Mouse (Mus musculus) forebrain, embryonic 16.5 days (tissue): ENCODE data around the gene Ccdc85b. TPM values are rescaled to one million over a fixed set of nuclear protein-coding genes. Genes with fewer than 3 reads are reported as not detected.
A peak's percentile ranks its signal among the peaks of the same experiment; 100 is the strongest.
"Not testable (repeated sequence)": the region's sequence is repeated elsewhere in the genome, so short reads cannot be mapped to it uniquely, and the experiment has no call there.

Experiments used
- ATAC-seq: fragments of 200-750 bp; cut with Nextera tagmentation; 2 replicates; pipeline ENCODE4 v1.8.0; 2017; ENCODE audit warnings: mild to moderate bottlenecking, moderate library complexity
- H3K27ac ChIP-seq: fragments of 300-500 bp; sonication (generic); 2 replicates; pipeline ENCODE4 v1.5.1; 2014; ENCODE audit warnings: low read length, control low read depth
- H3K27me3 ChIP-seq: fragments of 300-500 bp; sonication (generic); replicated peaks from 2 replicates; pipeline ENCODE4 v1.6.1; 2014; ENCODE audit warnings: low read length; ENCODE audit not compliant: control insufficient read depth, insufficient read depth
- H3K36me3 ChIP-seq: fragments of 300-500 bp; sonication (generic); 2 replicates; pipeline ENCODE4 v1.6.1; 2014; ENCODE audit not compliant: control insufficient read depth, insufficient read depth
- H3K4me1 ChIP-seq: fragments of 300-500 bp; sonication (generic); replicated peaks from 2 replicates; pipeline ENCODE4 v1.6.1; 2014; ENCODE audit warnings: low read length; ENCODE audit not compliant: control insufficient read depth, insufficient read depth
- H3K4me2 ChIP-seq: fragments of 300-500 bp; sonication (generic); 2 replicates; pipeline ENCODE4 v1.6.1; 2014; ENCODE audit warnings: mild to moderate bottlenecking, low read length, control low read depth
- H3K4me3 ChIP-seq: fragments of 300-500 bp; sonication (generic); replicated peaks from 2 replicates; pipeline ENCODE4 v1.5.1; 2014; ENCODE audit warnings: mild to moderate bottlenecking, low read length, control low read depth
- H3K9ac ChIP-seq: fragments of 300-500 bp; sonication (generic); replicated peaks from 2 replicates; pipeline ENCODE4 v1.6.1; 2014; ENCODE audit warnings: low read depth, low read length, control low read depth
- H3K9me3 ChIP-seq: fragments of 300-500 bp; sonication (generic); 2 replicates; pipeline ENCODE4 v1.6.1; 2016; ENCODE audit warnings: low read length; ENCODE audit not compliant: control insufficient read depth
- WGBS: fragments of 180-500 bp; shearing (Covaris S2); extraction: QIAGEN DNeasy Blood & Tissue Kit; methylation state at CpG from one replicate; pipeline ENCODE4 v1.1.7; 2014; 5-methylcytosine and 5-hydroxymethylcytosine counted together
- polyA plus RNA-seq: library from polyadenylated mRNA; unstranded; fragments of >200 nt; fragmentation: Nextera tagmentation; extraction: Ambion mirVana; gene quantifications from 2 replicates; pipeline ENCODE4 v1.2.1, GENCODE M21; 2015

Ccdc85b gene
- polyA plus RNA-seq = 8.6 and 8.8 TPM in 2 replicates

DNA sequence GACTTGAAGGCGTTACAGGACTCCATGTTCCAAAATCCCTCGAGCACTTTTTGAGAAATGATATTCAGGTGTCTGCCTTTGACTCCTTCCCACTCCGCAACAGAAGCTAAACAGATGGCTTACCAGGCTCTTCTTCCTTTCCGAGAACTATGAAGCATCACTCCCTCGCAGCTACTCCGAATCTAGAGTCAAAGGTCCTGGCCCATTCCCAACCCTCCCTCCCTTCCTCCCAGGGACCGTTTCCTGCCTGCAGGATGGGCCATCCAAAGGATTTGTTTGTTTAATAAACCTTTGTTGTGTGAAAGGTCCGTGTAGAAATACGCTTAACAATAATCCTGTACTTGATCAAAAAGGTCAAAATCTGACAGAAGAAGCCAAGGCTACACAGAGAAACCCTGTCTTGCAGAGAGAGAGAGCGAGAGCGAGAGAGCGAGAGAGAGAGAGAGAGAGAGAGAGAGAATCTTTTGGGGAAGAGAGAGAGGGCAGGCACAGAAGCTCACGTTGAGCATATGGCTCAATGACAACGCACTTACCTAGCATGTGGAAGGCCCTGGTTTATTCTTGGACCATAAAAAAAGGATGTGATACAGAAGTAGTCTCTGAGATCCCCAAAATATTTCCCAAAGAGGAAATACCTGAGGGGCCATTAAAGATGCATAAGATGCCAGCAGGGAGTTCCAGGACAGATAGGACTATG, at the start of gene Ccdc85b:
Gene Ccdc85b (minus strand): TSS at position 149 of the 697 bp plus-strand sequence.
- ATAC-seq = peak; percentile 12
- peak within 1 kb of the TSS; percentile 95 for H3K27ac ChIP-seq
- H3K27me3 ChIP-seq = peaks cover 2% of the 10 kb centered on the region; the same call in 1 of the 2 replicates
- H3K4me3 ChIP-seq = peak within 1 kb of the TSS; percentile 81
- H3K4me1 ChIP-seq = peaks cover 49% of the 10 kb centered on the region
- no peaks in the 10 kb centered on the region for H3K9me3 ChIP-seq
- H3K9ac ChIP-seq = peak within 1 kb of the TSS; percentile 87
- WGBS = 20% methylated on average over 14 of the region's 14 CpGs
- H3K36me3 ChIP-seq = peaks cover 4% of the 10 kb centered on the region
- H3K4me2 ChIP-seq = peak within 1 kb of the TSS; percentile 76

DNA sequence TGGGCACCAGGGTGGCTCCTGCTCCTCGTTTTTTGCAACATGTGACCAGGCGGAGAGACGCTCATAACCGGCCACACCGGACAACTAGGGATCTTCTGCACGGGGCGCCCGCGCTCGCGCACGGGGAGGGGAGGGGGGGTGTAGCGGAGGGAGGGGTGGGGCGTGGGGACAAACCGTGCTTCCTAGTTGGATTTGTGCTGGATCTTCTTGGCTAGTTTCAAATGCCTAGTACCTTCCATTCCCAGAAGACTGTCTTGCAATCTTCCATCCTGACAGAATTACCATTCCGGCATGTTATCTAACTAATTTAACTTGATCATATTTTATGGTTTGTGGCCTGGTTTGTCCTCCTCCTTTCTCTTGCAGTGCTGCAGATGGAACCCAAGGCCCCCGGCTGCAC, 46.0 kb upstream of the Ccdc85b start, which contains the start of gene 1700020D05Rik:
Gene 1700020D05Rik (minus strand): TSS at position 101 of the 400 bp plus-strand sequence.
- no peak within 1 kb of the TSS for H3K9ac ChIP-seq
- ATAC-seq = no peak
- H3K4me1 ChIP-seq = no peaks in the 10 kb centered on the region
- H3K27me3 ChIP-seq = no peaks in the 10 kb centered on the region
- 0 out of 2 replicates have a peak, but pooled peaks cover 3% of the 10 kb centered on the region for H3K36me3 ChIP-seq
- no peak within 1 kb of the TSS for H3K4me3 ChIP-seq
- no peak within 1 kb of the TSS for H3K4me2 ChIP-seq
- 64% methylated on average over 17 of the region's 17 CpGs for WGBS
- H3K27ac ChIP-seq = no peak within 1 kb of the TSS
- H3K9me3 ChIP-seq = no peaks in the 10 kb centered on the region

DNA sequence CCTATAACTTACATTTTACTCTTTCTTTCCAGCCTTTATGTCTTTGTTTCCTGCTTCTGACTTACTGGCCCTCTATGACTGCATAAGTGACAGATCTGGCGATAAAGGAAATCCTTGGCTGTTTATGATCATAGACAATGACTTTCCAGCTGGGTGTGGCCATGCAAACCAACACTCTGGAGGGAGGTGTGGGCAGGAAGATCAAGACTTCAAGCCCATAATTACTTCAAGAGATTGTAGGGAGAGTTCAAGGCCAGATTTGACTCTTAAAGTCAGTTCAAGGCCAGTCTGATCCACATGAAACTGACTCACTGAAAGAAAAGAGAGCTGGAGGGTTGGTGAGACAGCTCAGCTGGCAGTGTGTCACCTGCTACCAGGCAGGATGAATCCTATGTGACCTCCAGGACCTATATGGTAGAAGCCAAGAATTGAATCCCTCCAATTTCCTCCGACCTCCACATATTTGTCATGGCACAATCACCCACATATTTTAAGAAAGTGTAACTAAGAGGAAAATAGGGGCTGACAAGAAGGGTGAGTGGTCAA, 42.7 kb upstream of the Ccdc85b start:
- Histone ChIP-seq H3K27ac (no peak overlapping the region), H3K4me3 (no peak overlapping the region), H3K9me3 (no peaks in the 10 kb centered on the region), H3K36me3 (peaks cover 13% of the 10 kb centered on the region), H3K4me1 (no peaks in the 10 kb centered on the region), H3K9ac (no peak overlapping the region), H3K27me3 (no peaks in the 10 kb centered on the region), H3K4me2 (no peak overlapping the region)
- WGBS = 94% methylated on average over 2 of the region's 2 CpGs
- ATAC-seq = no peak

DNA sequence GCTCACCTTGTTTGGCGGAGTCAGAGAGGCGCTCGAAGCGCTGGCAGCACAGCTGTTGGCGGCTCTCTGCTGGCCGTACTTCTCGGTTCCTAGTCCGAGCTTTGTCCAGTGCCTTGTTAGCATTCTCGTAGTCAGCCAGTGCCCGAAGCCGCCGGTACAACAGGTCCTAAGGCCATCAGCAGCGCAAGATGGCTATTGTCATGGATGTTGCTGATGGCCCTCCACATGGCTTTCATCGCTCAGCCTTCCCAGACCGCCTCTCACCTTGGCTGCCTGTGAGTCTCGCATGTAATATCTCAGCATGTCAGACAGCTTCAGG, 38.3 kb upstream of the Ccdc85b start:
- H3K4me1 ChIP-seq = peaks cover 18% of the 10 kb centered on the region
- ATAC-seq = no peak
- peaks cover 24% of the 10 kb centered on the region for H3K36me3 ChIP-seq
- H3K4me2 ChIP-seq = no peak overlapping the region
- H3K27me3 ChIP-seq = no peaks in the 10 kb centered on the region
- H3K27ac ChIP-seq = no peak overlapping the region
- 85% methylated on average over 16 of the region's 16 CpGs for WGBS
- H3K9ac ChIP-seq = no peak overlapping the region
- no peaks in the 10 kb centered on the region for H3K9me3 ChIP-seq
- H3K4me3 ChIP-seq = no peak overlapping the region

DNA sequence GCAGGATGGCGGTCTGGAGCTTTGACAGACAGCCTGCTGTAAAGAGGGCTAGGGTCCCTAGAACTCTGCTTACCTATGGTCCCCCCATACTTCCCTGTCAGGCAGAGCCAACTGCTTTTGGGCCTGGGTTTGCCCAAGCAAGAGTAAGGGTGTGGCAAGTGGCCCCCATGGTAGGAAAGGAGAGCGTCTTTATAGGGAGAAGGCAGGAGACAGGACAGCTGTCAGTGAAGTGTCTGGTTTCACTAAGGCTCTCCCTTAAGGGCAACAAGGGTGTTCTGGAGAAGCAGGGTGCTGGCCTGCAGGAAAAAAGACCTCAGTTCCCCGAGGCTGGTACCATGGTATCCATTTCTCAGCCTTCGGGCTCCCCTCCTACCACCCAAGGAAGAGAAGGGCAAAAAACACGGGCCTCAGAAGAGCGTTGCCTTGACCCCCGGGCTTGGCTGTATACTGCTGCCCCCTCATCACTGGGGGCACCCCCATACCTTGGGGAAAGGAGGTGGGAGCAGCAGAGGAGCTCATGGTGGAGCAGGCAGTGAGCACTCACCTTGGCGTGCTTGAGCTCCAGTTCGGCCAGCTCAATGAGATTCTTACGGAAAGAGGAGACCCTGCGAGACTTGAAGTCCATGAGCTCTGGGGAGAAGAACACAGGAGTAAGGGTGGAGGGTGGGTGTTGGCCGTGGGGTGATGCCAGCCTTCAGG, 37.8 kb upstream of the Ccdc85b start:
- H3K27me3 ChIP-seq = no peaks in the 10 kb centered on the region
- 82% methylated on average over 12 of the region's 12 CpGs for WGBS
- peaks cover 24% of the 10 kb centered on the region for H3K36me3 ChIP-seq
- H3K27ac ChIP-seq = no peak overlapping the region
- ATAC-seq = no peak
- no peak overlapping the region for H3K9ac ChIP-seq
- peaks cover 18% of the 10 kb centered on the region for H3K4me1 ChIP-seq
- H3K4me2 ChIP-seq = no peak overlapping the region
- H3K9me3 ChIP-seq = no peaks in the 10 kb centered on the region
- H3K4me3 ChIP-seq = no peak overlapping the region

DNA sequence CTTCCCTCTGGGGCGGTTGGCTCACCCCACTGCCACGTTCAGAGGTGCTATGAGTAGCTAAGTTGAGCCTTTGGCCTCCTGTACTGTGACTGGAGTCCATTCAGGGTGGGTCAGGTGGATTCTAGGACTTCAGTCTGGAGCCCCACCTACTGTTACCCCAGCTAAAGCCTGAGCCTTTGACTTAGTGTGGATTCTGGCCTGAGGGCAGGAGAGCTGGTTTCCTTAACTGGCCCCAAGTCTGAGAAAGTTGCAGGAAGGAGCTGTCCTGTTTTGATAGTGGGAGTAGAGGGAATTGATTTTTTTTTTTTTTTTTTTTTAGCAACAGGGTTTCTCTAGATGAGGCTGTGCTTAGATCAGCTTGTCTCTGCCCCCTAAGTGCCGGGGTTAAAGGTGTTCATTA, 36.6 kb upstream of the Ccdc85b start:
- no peak for ATAC-seq
- Histone ChIP-seq H3K36me3 (peaks cover 24% of the 10 kb centered on the region), H3K9ac (no peak overlapping the region), H3K4me1 (peaks cover 19% of the 10 kb centered on the region), H3K9me3 (no peaks in the 10 kb centered on the region), H3K27ac (no peak overlapping the region), H3K27me3 (no peaks in the 10 kb centered on the region), H3K4me3 (no peak overlapping the region), H3K4me2 (no peak overlapping the region)
- WGBS = 90% methylated on average over 3 of the region's 3 CpGs

DNA sequence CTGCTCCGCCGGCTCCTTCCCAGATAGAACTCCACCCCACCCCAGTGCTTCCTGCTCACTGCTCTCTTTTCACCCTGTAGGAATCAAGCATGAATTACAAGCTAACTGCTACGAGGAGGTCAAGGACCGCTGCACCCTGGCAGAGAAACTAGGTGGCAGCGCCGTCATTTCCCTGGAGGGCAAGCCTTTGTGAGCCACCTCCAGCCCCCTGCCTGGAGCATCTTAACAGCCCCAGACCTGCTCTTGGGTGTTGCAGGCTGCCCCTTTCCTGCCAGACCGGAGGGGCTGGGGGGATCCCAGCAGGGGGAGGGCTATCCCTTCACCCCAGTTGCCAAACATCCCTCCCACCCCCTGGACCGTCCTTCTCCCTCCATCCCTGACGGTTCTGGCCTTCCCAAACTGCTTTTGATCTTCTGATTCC, 35.6 kb upstream of the Ccdc85b start:
- ATAC-seq, H3K4me3 ChIP-seq: not testable (repeated sequence)
- peaks cover 24% of the 10 kb centered on the region for H3K36me3 ChIP-seq

DNA sequence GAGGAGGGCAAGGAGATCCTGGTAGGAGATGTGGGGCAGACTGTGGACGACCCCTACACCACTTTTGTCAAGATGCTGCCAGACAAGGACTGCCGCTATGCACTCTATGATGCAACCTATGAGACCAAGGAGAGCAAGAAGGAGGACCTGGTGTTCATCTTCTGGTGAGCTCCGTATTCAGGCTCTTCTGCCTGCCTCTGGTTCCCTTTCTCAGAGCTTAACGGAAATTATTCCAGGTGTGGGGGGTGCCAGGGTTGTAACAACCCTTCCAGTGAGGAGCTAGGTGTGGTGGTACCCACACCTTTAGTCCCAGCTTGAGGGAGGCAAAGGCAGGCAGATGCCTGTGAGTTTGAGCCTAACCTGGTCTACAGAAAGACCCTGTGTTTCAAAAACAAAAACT, 34.9 kb upstream of the Ccdc85b start:
- Histone ChIP-seq H3K27me3 (no peaks in the 10 kb centered on the region), H3K4me1 (peaks cover 26% of the 10 kb centered on the region), H3K27ac (no peak overlapping the region), H3K9ac (no peak overlapping the region), H3K4me2 (no peak overlapping the region), H3K4me3 (no peak overlapping the region), H3K9me3 (no peaks in the 10 kb centered on the region), H3K36me3 (peaks cover 24% of the 10 kb centered on the region)
- WGBS = 86% methylated on average over 4 of the region's 4 CpGs
- ATAC-seq = no peak

More for the DNA sequence above, 35.6 kb upstream of the Ccdc85b start:
- not testable (repeated sequence) for H3K9me3 ChIP-seq, H3K9ac ChIP-seq, H3K4me2 ChIP-seq, H3K27me3 ChIP-seq, H3K27ac ChIP-seq
- H3K4me1 ChIP-seq = peaks cover 26% of the 10 kb centered on the region
- 67% methylated on average over 9 of the region's 9 CpGs for WGBS

DNA sequence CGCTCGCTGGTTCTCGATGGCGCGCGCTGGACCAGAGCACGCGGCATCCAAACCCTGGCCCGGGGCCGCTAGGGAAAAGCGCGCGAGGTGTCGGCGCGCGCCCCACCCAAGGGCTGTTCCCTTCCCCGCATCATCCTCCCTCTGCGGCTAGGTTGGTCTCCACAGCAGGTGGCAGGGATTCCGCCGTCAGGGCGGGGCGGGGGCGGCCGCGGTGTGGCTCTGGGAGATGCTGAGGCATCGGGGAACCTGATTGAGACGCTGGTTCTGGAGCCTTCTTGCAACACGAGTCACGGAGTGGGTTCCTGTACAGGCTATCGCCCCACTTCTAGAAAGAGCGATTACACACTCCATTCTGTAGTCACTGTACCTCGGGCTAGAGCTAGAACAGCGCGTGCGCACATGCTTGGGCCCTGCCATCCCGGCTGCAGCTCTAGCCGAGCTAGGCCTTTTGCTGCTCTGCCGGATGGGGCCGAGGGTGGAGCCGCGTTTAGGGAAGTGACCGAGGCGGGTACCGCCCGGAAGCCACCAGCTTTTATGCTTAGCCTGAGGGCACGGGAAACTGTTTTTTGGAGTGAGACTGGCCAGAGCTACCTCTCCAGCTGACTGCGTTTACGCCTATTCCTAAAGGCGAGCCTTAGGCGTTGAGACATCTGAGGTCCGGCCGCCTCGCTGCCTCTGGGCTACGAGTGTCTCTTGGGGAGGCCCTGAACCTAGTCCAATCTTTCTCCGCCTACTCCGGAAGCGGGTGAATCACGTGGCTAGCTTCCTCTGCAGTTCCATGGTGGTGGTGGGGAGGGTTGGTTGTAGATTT, 33.4 kb upstream of the Ccdc85b start:
- Histone ChIP-seq H3K27ac (peak overlapping the region; percentile 99), H3K4me1 (peaks cover 37% of the 10 kb centered on the region), H3K27me3 (no peaks in the 10 kb centered on the region), H3K9ac (peak overlapping the region; percentile 98), H3K4me2 (peak overlapping the region; percentile 87), H3K36me3 (peaks cover 18% of the 10 kb centered on the region), H3K9me3 (no peaks in the 10 kb centered on the region), H3K4me3 (peak overlapping the region; percentile 100)
- WGBS = under 1% methylated on average over 59 of the region's 59 CpGs
- ATAC-seq = peak; percentile 32
